Comparison of ENCODE assay signal across 7 mouse cellular contexts in the genomic region with DNA sequence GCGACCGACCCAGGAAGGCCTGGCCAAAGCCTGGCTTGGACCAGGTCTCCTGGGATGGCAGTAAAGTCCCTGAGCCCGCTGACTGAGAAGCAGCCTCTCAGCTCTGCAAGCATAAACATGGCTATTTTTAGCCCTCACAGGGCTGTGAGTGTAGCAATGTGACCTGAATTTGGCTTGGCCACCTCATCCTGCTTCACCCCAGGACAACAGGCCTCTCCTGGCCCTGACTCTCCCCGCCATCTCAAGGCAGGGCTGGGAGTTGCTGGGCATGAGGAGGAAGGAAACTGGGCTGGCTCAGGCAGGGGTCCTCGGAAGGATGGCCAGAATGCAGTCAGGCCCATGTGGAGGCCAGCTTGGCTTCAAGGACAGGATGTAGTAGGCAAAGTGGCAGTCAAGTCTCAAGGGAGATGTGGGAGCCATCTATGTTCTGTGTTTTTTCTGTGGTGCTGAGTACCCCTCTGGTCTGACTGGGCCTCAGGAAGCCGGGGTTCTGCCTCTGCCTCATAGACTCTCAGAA. TPM values are rescaled to one million over a fixed set of nuclear protein-coding genes. Genes with fewer than 3 reads are reported as not detected.
A peak's percentile ranks its signal among the peaks of the same experiment; 100 is the strongest.
DNase-seq lines count a peak whose midpoint lies in the region; TF ChIP-seq lines count a peak whose summit lies in the region.

No protein-coding gene starts in this region.

- 14% methylated on average over 6 of the region's 6 CpGs for WGBS in lung, adult 2 months

- 0 out of 2 replicates have a peak, but pooled peaks have one; percentile 6 for TF ChIP-seq CTCF in cortical plate, adult 2 months (IDR thresholded peaks at IDR 0.05; ENCODE audit: extremely low read depth, insufficient read depth, low read length)
- no peak for TF ChIP-seq CTCF in lung, adult 2 months (IDR thresholded peaks at IDR 0.05; ENCODE audit: insufficient read depth, low read length)

- H3K4me3 ChIP-seq in cortical plate, adult 2 months (ENCODE audit: insufficient read depth, low read length): no peak overlapping the region
- no peak overlapping the region for H3K4me3 ChIP-seq in lung, adult 2 months (replicated peaks; ENCODE audit: extremely low read depth, low read depth, low read length)

- peaks cover 5% of the 10 kb centered on the region for H3K4me1 ChIP-seq in cortical plate, adult 2 months (ENCODE audit: control insufficient read depth, insufficient read depth, low read length)
- peaks cover 64% of the 10 kb centered on the region for H3K4me1 ChIP-seq in lung, adult 2 months (ENCODE audit: control insufficient read depth, insufficient read depth, low read length)

- no peak for TF ChIP-seq POLR2A in cortical plate, adult 2 months (IDR thresholded peaks at IDR 0.05; ENCODE audit: extremely low read depth, insufficient read depth, low read length)
- TF ChIP-seq POLR2A in lung, adult 2 months (IDR thresholded peaks at IDR 0.05; ENCODE audit: borderline replicate concordance, extremely low read depth, low read depth, low read length): no peak

- DNase-seq in spleen, adult 18-20 months: peak; percentile 54 to 63
- DNase-seq in spleen, adult 12 weeks (ENCODE audit: low spot score): no peak
- DNase-seq in heart, postnatal 4 days: peak; percentile 73
- peak; percentile 62 for DNase-seq in lung, adult 2 months
- DNase-seq in spleen, postnatal 4 days (ENCODE audit: low spot score in 2 of 2): peak; percentile 41 to 71
- DNase-seq in left cerebral cortex, postnatal 4 days: no peak

- intact Hi-C loops in left cerebral cortex, postnatal 4 days (cut with DNase I): no loop called here

- H3K27ac ChIP-seq in cortical plate, adult 2 months (ENCODE audit: insufficient read depth, low read length): peak overlapping the region; percentile 43; the same call in 1 of the 2 replicates

RNA-seq across cellular contexts. Expression of a gene that starts 29.2 kb away (rescaled TPM):
- 33.5 and 36.9 TPM in 2 replicates for polyA plus RNA-seq in cortical plate, adult 2 months (2012; rRNA removed)
- 10 to 100 TPM; 67.0 to 78.5 TPM for total RNA-seq in heart, postnatal 4 days (2021)
- polyA plus RNA-seq in lung, adult 2 months (2012; rRNA removed): 51.6 and 52.6 TPM in 2 replicates
- total RNA-seq in left cerebral cortex, postnatal 4 days (2021): 100 to 1,000 TPM; 149 to 152 TPM

Comparison
In these comparisons a context has a peak if more than half of its experiments do, and no peak if none do; other contexts are left out.
1. DNase-seq: peak in spleen, adult 18-20 months (2 of 2), heart, postnatal 4 days (single experiment), lung, adult 2 months (single experiment) and spleen, postnatal 4 days (2 of 2); none in spleen, adult 12 weeks (single experiment) and left cerebral cortex, postnatal 4 days (single experiment).